Mouse (Mus musculus): ENCODE results near the gene Pbld2.

DNA sequence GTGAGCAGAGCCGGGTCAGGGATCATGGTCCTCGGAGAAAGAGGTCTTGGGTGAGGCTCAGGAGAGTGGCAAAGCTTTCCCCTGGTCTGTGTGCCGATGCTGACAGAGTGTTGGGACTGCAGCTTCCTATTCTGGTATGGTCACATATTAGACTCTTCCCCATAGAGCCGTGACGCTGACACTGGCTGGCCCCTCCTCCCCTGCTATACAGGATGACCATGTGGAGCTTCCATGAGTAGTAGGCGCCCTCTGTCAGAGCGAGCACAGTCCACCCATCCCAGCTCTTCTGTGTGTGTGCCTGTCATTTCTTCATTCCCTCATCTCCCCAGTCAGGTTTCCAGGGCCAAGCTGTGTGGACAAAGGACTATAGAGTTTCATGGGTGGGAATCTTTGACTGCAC is 39.2 kb downstream of the Pbld2 start:
- TF ChIP-seq CTCF (IDR thresholded peaks at IDR 0.05; ENCODE audit: control insufficient read depth, insufficient read depth, insufficient read length) (no peak), MAX (IDR thresholded peaks at IDR 0.05) (no peak)
